Mouse (Mus musculus) kidney, embryonic 16.5 days (tissue): ENCODE measurements around the gene Pola1. TPM values are rescaled to one million over a fixed set of nuclear protein-coding genes. Genes with fewer than 3 reads are reported as not detected.
A peak's percentile ranks its signal among the peaks of the same experiment; 100 is the strongest.

Experiments used
- ATAC-seq: fragments of 200-750 bp; cut with Nextera tagmentation; 2 replicates; pipeline ENCODE4 v1.8.0; 2017; ENCODE audit warnings: moderate TSS enrichment; ENCODE audit not compliant: low FRiP score, low TSS enrichment
- H3K27ac ChIP-seq: fragments of 300-500 bp; sonication (generic); 2 replicates; pipeline ENCODE4 v1.5.1; 2014; ENCODE audit warnings: low read length
- H3K27me3 ChIP-seq: fragments of 300-500 bp; sonication (generic); 2 replicates; pipeline ENCODE4 v1.6.1; 2014; ENCODE audit warnings: low read length, control low read depth, mixed read lengths; ENCODE audit not compliant: insufficient read depth
- H3K36me3 ChIP-seq: fragments of 300-500 bp; sonication (generic); 2 replicates; pipeline ENCODE4 v1.6.1; 2014; ENCODE audit warnings: low read length, control low read depth, mixed read lengths; ENCODE audit not compliant: insufficient read depth
- H3K4me1 ChIP-seq: fragments of 300-500 bp; sonication (generic); 2 replicates; pipeline ENCODE4 v1.6.1; 2014; ENCODE audit warnings: low read length, control low read depth, mixed read lengths; ENCODE audit not compliant: insufficient read depth
- H3K4me2 ChIP-seq: fragments of 300-500 bp; sonication (generic); replicated peaks from 2 replicates; pipeline ENCODE4 v1.6.1; 2014; ENCODE audit warnings: low read depth, low read length
- H3K4me3 ChIP-seq: fragments of 300-500 bp; sonication (generic); 2 replicates; pipeline ENCODE4 v1.5.1; 2014; ENCODE audit warnings: mild to moderate bottlenecking, low read length
- H3K9ac ChIP-seq: fragments of 300-500 bp; sonication (generic); replicated peaks from 2 replicates; pipeline ENCODE4 v1.6.1; 2014; ENCODE audit warnings: low read length
- H3K9me3 ChIP-seq: fragments of 300-500 bp; sonication (generic); 2 replicates; pipeline ENCODE4 v1.6.1; 2016; ENCODE audit warnings: low read length, control low read depth
- WGBS: fragments of 180-500 bp; shearing (Covaris S2); extraction: QIAGEN DNeasy Blood & Tissue Kit; methylation state at CpG from one replicate; pipeline ENCODE4 v1.1.7; 2014; 5-methylcytosine and 5-hydroxymethylcytosine counted together
- polyA plus RNA-seq: library from polyadenylated mRNA; unstranded; fragments of >200 nt; fragmentation: Nextera tagmentation; extraction: Ambion mirVana; gene quantifications from 2 replicates; pipeline ENCODE4 v1.2.1, GENCODE M21; 2015

Gene Pola1
- polyA plus RNA-seq, 1 experiment from 2014 or later, result 20.5 TPM

DNA sequence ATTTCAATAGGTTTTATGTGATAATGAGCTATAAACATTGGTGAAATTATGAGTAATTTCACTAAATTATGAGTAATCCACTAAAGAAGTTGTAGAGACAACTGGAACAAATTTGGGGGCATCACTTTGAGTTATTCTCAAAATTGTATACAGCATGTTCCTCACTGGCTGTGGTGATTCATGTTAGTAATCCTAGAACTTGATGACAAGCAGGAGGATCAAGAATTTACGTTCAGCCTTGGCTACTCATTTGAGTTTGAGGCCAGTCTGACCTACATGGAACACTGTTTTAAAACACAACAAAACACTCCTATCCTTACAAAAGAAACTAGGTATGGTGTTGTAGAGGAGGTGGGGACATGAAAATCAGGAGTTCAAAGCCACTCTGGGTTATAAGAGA is 310.6 kb downstream of the Pola1 start:
- no peak overlapping the region for H3K9ac ChIP-seq
- no peak overlapping the region for H3K4me3 ChIP-seq
- WGBS, result 57% methylated on average over 1 of the region's 1 CpGs
- H3K4me1 ChIP-seq, result no peaks in the 10 kb centered on the region
- no peaks in the 10 kb centered on the region; the same call in 1 of the 2 replicates for H3K27me3 ChIP-seq
- H3K4me2 ChIP-seq, result no peak overlapping the region
- H3K27ac ChIP-seq, result no peak overlapping the region
- H3K36me3 ChIP-seq, result no peaks in the 10 kb centered on the region
- ATAC-seq, result no peak
- no peaks in the 10 kb centered on the region for H3K9me3 ChIP-seq

DNA sequence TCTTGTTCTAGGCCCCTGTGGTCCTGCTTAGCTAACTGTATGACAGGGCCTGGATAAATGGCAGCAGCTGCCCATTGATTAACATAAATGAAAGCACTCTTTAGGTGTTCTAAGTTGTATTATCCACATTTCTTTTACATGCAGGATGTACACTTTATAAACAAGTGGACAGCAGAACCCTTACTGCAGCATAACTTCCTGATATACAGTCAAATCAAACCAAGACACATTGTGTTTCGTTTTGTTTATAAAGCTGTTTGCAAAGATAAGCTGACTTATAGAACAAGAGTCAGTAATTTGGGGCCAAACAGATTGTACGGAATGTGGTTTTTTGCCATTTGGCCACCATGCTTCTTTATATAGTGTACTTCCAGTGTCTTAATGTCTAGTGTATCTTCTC is 312.0 kb downstream of the Pola1 start:
- WGBS, result 74% methylated on average over 2 of the region's 2 CpGs
- Histone ChIP-seq H3K27ac (no peak overlapping the region), H3K36me3 (no peaks in the 10 kb centered on the region), H3K4me3 (no peak overlapping the region), H3K4me2 (no peak overlapping the region), H3K9me3 (no peaks in the 10 kb centered on the region), H3K4me1 (no peaks in the 10 kb centered on the region), H3K27me3 (no peaks in the 10 kb centered on the region; the same call in 1 of the 2 replicates), H3K9ac (no peak overlapping the region)
- ATAC-seq, result no peak

DNA sequence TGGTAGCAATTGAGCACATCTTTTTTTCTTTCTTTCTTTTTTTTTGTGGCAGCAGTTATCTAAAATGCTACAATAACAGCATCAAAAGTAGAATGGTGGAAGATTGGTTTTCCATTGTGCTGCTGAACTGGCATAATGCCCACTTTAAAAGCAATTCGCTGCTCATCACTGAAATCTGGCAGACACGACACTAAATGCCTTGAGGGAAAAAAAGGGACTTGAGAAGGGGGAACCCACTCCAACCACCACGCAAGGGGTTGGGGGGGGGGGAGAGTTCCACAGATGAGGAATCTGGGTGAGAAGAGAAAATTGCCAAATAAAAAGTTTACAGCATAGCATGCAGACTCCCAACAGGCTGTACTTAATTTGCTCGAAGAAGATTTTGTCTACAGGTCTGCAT is 314.4 kb downstream of the Pola1 start:
- Histone ChIP-seq H3K4me3 (no peak overlapping the region), H3K27ac (no peak overlapping the region), H3K9ac (no peak overlapping the region), H3K4me1 (no peaks in the 10 kb centered on the region), H3K36me3 (no peaks in the 10 kb centered on the region), H3K27me3 (no peaks in the 10 kb centered on the region; the same call in 1 of the 2 replicates), H3K4me2 (no peak overlapping the region), H3K9me3 (no peaks in the 10 kb centered on the region)
- 76% methylated on average over 4 of the region's 4 CpGs for WGBS
- ATAC-seq, result no peak

DNA sequence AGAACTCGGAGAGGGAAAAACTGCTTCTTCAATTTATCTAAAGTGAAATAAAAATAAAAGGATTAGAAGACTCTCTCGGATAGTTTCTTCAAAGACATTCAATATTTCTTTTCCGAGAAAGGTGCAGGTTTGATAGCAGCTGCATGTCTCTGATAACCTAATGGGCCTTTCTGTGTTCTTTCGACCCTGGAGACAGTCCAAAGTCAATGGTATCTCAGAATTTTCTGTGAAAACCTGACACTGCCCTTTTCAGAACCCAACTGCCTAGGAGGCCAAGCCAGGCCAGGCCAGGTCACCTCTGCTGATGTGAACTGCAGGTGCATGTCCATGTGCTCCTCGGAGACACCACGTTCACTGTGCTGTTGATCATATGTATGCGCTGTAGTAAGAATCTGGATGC is 326.2 kb downstream of the Pola1 start:
- no peak for ATAC-seq
- Histone ChIP-seq H3K4me2 (no peak overlapping the region), H3K27me3 (peaks cover 29% of the 10 kb centered on the region)

DNA sequence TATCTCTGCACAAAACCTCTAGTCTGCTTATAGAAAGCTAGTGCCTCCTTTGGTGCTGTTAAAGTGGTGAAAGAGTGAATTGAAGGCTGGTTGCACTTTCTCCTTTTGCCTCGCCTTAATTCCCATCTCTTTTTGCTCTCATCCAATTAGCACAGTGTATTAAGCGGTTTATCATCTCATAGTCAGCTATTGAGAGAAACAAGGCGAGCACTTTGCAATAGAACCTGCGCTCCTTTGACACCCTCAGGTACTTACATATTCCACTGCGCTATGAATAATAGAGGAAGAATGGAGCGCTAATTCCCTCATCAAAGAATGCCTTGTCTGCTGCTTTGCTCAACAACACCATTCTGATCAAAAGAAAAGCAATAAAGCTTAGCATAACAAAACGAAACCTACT is 330.2 kb downstream of the Pola1 start:
- H3K9ac ChIP-seq, result no peak overlapping the region
- 19% methylated on average over 7 of the region's 7 CpGs for WGBS
- no peak overlapping the region for H3K4me2 ChIP-seq
- no peak overlapping the region for H3K27ac ChIP-seq
- H3K9me3 ChIP-seq, result no peaks in the 10 kb centered on the region
- H3K4me1 ChIP-seq, result no peaks in the 10 kb centered on the region
- no peaks in the 10 kb centered on the region for H3K36me3 ChIP-seq
- no peak for ATAC-seq
- peaks cover 65% of the 10 kb centered on the region for H3K27me3 ChIP-seq
- no peak overlapping the region for H3K4me3 ChIP-seq

More for the DNA sequence above, 326.2 kb downstream of the Pola1 start:
- H3K4me1 ChIP-seq, result no peaks in the 10 kb centered on the region
- no peaks in the 10 kb centered on the region for H3K36me3 ChIP-seq
- WGBS, result 84% methylated on average over 7 of the region's 7 CpGs
- H3K9me3 ChIP-seq, result no peaks in the 10 kb centered on the region
- no peak overlapping the region for H3K27ac ChIP-seq
- H3K9ac ChIP-seq, result no peak overlapping the region
- H3K4me3 ChIP-seq, result no peak overlapping the region

DNA sequence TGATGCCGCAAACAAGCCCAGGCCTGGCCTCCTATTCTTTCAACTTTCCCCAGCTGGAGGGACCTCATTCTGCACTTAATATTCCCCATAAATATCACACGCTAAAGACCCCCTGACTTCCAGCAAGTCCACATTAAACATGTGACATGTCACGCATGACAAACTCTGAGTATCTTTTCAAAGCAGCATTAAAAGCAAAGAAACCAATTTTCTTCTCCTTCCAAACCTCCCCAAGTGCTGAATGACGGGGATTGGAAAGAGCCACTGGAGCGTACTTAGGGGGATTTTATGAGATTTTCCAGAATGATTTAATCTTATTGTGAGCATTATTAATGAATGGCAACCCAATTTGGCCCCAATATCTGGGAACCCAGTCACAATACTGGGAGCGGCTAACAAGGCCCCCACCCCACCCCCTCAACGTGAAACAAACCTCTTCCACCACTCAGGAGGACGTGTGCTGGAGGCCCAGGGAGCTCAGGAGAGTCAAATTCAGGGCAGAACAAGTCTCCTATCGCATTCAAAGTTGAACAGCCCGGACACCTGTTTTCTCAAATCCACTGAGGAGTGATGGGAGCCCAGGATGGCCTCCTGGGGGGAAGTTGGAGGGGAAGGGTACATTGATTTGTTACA is 331.7 kb downstream of the Pola1 start:
- Histone ChIP-seq H3K27me3 (peaks cover 78% of the 10 kb centered on the region), H3K4me2 (no peak overlapping the region)
- WGBS, result 30% methylated on average over 10 of the region's 10 CpGs

DNA sequence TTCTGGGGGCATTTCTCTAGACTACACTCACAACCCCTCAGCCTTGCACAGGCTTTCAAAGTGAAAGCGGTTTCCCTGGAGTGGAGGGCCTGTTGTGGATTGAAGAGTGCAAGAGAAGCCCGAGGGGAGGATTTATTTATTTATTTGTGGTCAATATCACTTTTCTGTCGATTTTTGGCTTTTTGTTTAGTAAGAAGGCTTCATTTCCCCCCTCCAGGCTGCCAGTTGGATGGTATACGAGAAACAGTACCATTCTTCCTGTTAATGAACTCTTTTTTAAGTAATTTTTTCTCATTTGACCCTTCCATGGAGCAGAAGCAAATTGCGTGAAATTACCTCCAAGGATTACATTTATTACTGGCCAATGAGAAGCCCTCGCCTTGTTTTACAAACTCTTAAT is 332.2 kb downstream of the Pola1 start:
- WGBS, result 25% methylated on average over 6 of the region's 6 CpGs
- Histone ChIP-seq H3K4me3 (no peak overlapping the region), H3K27ac (no peak overlapping the region), H3K27me3 (peaks cover 83% of the 10 kb centered on the region), H3K9me3 (no peaks in the 10 kb centered on the region), H3K4me1 (no peaks in the 10 kb centered on the region), H3K9ac (no peak overlapping the region), H3K36me3 (no peaks in the 10 kb centered on the region), H3K4me2 (no peak overlapping the region)
- ATAC-seq, result no peak

More for the DNA sequence above, 331.7 kb downstream of the Pola1 start:
- Histone ChIP-seq H3K4me3 (no peak overlapping the region), H3K4me1 (no peaks in the 10 kb centered on the region), H3K9ac (no peak overlapping the region), H3K9me3 (no peaks in the 10 kb centered on the region), H3K27ac (no peak overlapping the region), H3K36me3 (no peaks in the 10 kb centered on the region)
- ATAC-seq, result no peak

DNA sequence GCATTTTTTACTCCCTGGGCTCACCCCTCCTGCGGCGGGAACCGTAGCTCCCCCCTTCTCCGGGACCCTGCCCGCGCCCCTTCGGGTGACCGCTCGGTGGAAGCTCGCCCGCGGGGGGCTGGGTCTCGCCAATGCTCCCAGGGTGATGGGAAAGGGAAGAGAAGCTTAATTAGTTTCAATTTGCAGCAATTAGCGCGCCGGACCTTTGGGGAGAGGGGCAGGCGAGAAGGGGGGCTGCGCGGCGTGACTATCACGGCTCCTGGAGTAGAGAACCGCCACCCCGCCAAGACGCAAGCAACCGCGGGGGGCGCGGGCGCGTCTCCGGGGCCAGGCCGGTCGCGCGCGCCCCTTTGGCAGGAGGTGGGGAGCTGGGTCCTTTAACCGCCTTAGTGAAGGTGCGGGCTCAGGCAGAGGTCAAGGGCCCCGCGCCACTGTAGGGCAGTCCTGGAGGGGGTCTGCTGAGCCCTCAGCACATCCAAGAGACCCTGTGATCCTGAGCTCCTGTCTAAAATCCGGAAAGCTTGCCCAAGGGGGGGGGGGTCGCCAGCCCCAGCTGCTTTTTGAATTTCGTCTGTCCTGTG is 332.8 kb downstream of the Pola1 start:
- ATAC-seq, result peak; percentile 44; the same call in 1 of the 2 replicates
- Histone ChIP-seq H3K9me3 (no peaks in the 10 kb centered on the region), H3K4me2 (peak overlapping the region; percentile 43), H3K4me1 (no peaks in the 10 kb centered on the region), H3K27ac (no peak overlapping the region), H3K9ac (no peak overlapping the region), H3K36me3 (no peaks in the 10 kb centered on the region), H3K4me3 (peak overlapping the region; percentile 32), H3K27me3 (peaks cover 89% of the 10 kb centered on the region)
- WGBS, result 20% methylated on average over 39 of the region's 43 CpGs

DNA sequence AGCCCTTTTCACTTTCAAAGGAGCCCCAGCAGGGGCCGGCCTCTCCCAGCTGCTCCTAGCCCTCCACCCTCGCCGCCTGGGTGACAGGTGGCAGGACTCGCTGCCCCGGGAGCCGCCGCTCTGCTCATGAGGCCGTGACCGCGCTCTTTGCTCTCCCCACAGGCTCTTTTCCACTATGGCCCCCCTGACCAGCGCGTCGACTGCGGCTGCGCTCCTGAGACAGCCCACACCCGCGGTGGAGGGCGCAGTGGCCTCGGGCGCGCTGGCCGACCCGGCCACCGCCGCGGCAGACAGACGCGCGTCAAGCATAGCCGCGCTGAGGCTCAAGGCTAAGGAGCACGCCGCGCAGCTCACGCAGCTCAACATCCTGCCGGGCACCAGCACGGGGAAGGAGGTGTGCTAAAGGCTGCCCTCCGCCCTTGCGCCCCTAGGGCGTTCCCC is 334.9 kb downstream of the Pola1 start:
- no peaks in the 10 kb centered on the region for H3K9me3 ChIP-seq
- peaks cover 92% of the 10 kb centered on the region for H3K27me3 ChIP-seq
- WGBS, result 15% methylated on average over 28 of the region's 40 CpGs
- peak overlapping the region; percentile 52 for H3K4me2 ChIP-seq
- no peaks in the 10 kb centered on the region for H3K36me3 ChIP-seq
- H3K4me3 ChIP-seq, result peak overlapping the region; percentile 35
- peak; percentile 59; the same call in 1 of the 2 replicates for ATAC-seq
- H3K27ac ChIP-seq, result no peak overlapping the region
- H3K4me1 ChIP-seq, result no peaks in the 10 kb centered on the region
- H3K9ac ChIP-seq, result no peak overlapping the region

DNA sequence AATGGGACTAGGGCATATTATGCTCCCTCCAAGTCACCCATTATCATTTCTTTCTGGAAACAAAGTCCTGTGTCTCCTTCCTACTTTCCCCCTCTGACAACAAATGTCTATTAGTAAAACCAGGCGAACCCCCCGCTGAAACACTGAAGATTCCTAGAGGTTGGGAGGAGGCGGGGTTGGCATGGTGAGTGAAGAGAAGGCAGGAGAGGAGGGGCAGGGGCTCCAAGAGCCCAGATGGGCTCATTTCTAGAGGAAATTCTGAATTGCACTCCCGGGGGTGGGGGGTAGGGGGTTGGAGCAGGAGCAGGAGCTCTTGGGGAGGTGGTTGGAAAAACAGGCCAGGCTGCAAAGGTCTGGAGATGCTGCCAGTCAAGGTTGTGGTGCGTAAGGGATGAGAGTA is 336.1 kb downstream of the Pola1 start:
- Histone ChIP-seq H3K9ac (no peak overlapping the region), H3K4me3 (no peak overlapping the region), H3K27ac (no peak overlapping the region), H3K4me2 (no peak overlapping the region), H3K36me3 (no peaks in the 10 kb centered on the region), H3K9me3 (no peaks in the 10 kb centered on the region), H3K4me1 (no peaks in the 10 kb centered on the region), H3K27me3 (peaks cover 93% of the 10 kb centered on the region)
- 28% methylated on average over 5 of the region's 5 CpGs for WGBS
- no peak for ATAC-seq
